Mouse (Mus musculus) ES-Bruce4 (cell line): ENCODE data around the gene Gm36176. TPM values are rescaled to one million over a fixed set of nuclear protein-coding genes. Genes with fewer than 3 reads are reported as not detected.
"Not testable (repeated sequence)": the region's sequence is repeated elsewhere in the genome, so short reads cannot be mapped to it uniquely, and the experiment has no call there.

Source experiments
- H3K27ac ChIP-seq: 2 replicates; pipeline ENCODE4 v1.5.1; 2012; ENCODE audit warnings: low read length, inconsistent platforms; ENCODE audit not compliant: insufficient read depth
- H3K27me3 ChIP-seq: 2 replicates; pipeline ENCODE4 v1.6.1; 2012; ENCODE audit warnings: mild to moderate bottlenecking, low read length, inconsistent platforms; ENCODE audit not compliant: control insufficient read depth, poor library complexity, insufficient read depth, severe bottlenecking
- H3K36me3 ChIP-seq: 2 replicates; pipeline ENCODE4 v1.6.1; 2012; ENCODE audit warnings: inconsistent platforms, mild to moderate bottlenecking, low read length, moderate library complexity; ENCODE audit not compliant: control insufficient read depth, poor library complexity, insufficient read depth, severe bottlenecking
- H3K4me1 ChIP-seq: one replicate; pipeline ENCODE4 v1.8.1; 2011; ENCODE audit warnings: low read length; ENCODE audit not compliant: control insufficient read depth, insufficient read depth
- H3K4me3 ChIP-seq: 2 replicates; pipeline ENCODE4 v1.5.1; 2011; ENCODE audit warnings: low read depth, mild to moderate bottlenecking, low read length
- H3K9ac ChIP-seq: 2 replicates; pipeline ENCODE4 v1.6.1; 2012; ENCODE audit warnings: low read depth, mild to moderate bottlenecking, inconsistent platforms; ENCODE audit not compliant: poor library complexity, severe bottlenecking
- H3K9me3 ChIP-seq: replicated peaks from 2 replicates; pipeline ENCODE4 v1.6.1; 2012; ENCODE audit warnings: mild to moderate bottlenecking, low read length, inconsistent platforms; ENCODE audit not compliant: control insufficient read depth, poor library complexity, insufficient read depth, severe bottlenecking
- CTCF ChIP-seq: IDR thresholded peaks from one replicate; pipeline ENCODE4 v1.8.1; 2011; ENCODE audit warnings: low read depth, low read length
- EP300 ChIP-seq: IDR thresholded peaks from 2 replicates; pipeline ENCODE4 v1.6.1; 2011; ENCODE audit warnings: low read depth, low read length; ENCODE audit not compliant: insufficient read depth
- POLR2A ChIP-seq: IDR thresholded peaks from one replicate; pipeline ENCODE4 v1.8.1; 2011; ENCODE audit warnings: low read length; ENCODE audit not compliant: insufficient read depth
- polyA plus RNA-seq: library from polyadenylated mRNA; stranded (reverse); fragments of >200 nt; gene quantifications from 2 replicates; pipeline ENCODE4 v1.2.4, GENCODE M21; 2011; ENCODE audit warnings: low read depth; ENCODE audit not compliant: missing spikeins, insufficient read depth, insufficient read length

The Gm36176 gene
- not detected in 2 replicates for polyA plus RNA-seq

DNA sequence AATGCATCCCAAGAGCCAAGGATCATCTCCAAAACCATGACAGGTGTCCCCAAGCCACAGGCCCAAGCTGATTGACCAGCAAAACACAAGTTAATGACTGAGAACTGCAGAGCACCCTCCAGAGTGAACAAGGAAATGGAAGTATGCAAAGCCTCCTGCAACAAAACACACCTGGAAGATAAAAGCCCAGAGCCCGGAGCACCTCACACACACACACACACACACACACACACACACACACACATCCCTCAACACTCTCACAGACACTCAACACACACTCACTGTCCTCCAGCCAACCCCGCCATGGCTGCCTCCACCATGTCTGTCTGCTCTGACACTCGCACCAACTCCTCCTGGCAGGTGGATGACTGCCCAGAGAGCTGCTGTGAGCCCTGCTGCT is at the start of gene Gm36176:
Gm36176 (plus strand) TSS at position 301 of the 400 bp plus-strand sequence.
- Histone ChIP-seq H3K36me3 (no peaks in the 10 kb centered on the region), H3K27me3 (no peaks in the 10 kb centered on the region), H3K4me1 (no peaks in the 10 kb centered on the region), H3K27ac (no peak within 1 kb of the TSS), H3K9ac (no peak within 1 kb of the TSS), H3K4me3 (no peak within 1 kb of the TSS), H3K9me3 (no peaks in the 10 kb centered on the region)
- TF ChIP-seq CTCF = no peak
- no peak for TF ChIP-seq POLR2A
- TF ChIP-seq EP300 = no peak

DNA sequence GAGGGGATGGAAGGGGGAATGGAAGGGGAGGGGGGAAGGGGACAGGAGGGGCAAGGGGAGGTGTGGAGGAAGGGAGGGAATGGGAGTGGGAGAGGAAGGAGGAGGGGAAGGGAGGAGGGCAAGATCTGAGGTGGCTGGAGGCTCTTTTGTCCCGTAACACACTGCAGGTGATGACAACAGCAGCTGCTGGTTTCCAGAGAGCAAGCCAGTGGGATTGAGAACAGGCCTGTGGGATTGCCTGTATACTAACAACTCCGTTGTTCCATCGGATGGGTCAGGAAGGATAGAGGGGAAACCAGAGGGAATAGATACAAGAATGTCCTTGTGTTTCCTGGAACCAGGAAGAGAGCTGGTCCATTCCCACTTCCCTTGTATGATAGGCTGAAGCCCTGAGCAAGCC is 48.9 kb upstream of the Gm36176 start:
- no peaks in the 10 kb centered on the region for H3K36me3 ChIP-seq
- H3K27me3 ChIP-seq = no peaks in the 10 kb centered on the region
- TF ChIP-seq CTCF (no peak), EP300 (no peak)
- H3K4me3 ChIP-seq = no peak overlapping the region
- no peaks in the 10 kb centered on the region for H3K9me3 ChIP-seq
- H3K9ac ChIP-seq = no peak overlapping the region
- no peak overlapping the region for H3K27ac ChIP-seq
- H3K4me1 ChIP-seq = no peaks in the 10 kb centered on the region

DNA sequence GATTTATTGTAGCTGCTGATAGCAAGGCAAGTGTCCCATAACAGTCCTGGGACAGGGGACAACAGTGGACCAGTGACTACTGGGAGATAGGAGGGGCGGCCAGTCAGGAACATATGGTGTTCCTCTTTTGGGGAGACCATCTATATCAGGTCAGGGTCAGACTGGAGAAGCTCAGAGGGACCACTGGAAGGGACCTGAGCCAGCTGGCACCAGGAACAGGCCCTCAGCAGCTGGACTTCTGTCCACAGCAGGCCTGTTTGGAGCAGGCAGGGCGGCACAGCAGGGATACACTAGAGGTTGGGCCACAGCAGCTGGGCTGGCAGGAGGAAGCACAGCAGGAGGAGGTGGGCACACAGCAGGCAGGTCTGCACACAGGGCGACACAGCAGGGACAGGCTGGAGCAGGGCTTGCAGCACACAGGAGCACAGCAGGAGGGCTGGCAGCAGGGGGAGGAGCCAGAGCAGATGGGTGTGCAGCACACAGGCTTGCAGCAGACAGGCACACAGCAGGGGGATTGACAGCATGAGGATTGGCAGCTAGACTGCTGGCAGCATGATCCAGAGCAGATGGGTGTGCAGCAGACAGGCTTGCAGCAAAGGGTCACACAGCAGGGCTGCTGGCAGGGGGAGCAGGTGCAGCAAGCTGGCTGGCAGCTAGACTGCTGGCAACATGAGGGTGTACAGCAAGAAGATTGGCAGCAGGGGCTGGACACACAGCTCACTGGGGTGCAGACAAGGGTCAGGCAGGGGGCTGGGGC is 48.3 kb upstream of the Gm36176 start:
- not testable (repeated sequence) for H3K9me3 ChIP-seq, H3K27ac ChIP-seq

DNA sequence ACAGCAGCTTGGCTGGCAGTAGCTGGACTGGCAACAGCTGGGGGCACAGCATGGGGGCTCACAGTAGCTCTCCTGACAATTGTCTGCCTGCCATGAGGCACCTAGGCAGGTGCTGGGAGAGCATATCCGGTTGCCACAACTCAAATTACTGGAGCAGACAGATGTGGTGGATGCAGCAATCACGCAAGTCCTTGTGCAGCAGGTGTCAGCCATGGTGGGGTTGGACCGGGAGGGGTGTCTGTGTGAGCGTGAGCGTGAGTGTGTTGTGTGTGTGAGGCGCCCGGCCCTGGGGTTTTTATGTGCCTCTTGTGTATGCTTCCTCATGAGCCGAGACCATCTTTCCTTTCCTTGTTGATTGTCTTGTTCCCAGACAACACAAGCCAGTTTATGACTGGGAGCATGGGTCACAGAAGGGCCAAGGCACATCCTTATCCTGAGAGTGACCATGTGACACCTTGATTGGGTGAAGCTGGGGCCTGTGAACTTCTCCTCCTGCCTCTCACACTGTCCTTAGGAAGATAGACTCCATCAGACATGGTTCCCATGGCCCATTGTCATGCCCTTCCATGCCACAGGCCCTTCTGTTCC is 47.6 kb upstream of the Gm36176 start, which contains the start of gene Gm19668:
Gm19668 (minus strand) TSS at position 213 of the 588 bp plus-strand sequence.
- no peaks in the 10 kb centered on the region for H3K36me3 ChIP-seq
- TF ChIP-seq POLR2A (no peak), EP300 (no peak), CTCF (no peak)

More for the DNA sequence above, 48.3 kb upstream of the Gm36176 start:
- not testable (repeated sequence) for H3K4me3 ChIP-seq, H3K36me3 ChIP-seq, H3K4me1 ChIP-seq, H3K27me3 ChIP-seq, H3K9ac ChIP-seq

DNA sequence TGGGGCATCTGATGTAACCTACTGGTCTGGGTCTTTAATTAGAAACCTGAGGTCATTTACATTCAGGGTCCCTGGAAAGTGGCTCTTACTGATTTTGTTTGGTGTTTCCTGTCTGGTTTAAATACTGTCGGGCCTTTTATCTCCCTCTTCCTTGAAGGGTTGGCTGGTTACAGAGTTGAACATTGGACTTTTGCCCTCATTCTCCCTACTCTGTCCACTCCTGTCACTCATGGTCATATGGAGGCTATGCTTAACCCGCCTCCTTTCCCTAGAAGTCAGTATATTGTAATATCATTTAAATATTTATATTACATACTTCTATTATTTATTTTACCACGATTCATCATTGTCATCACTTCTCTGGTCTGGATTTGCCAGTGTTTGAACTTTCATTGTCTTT is 42.5 kb upstream of the Gm36176 start:
- Histone ChIP-seq H3K4me1 (no peaks in the 10 kb centered on the region), H3K9ac (no peak overlapping the region), H3K27ac (no peak overlapping the region), H3K4me3 (no peak overlapping the region), H3K9me3 (peaks cover 11% of the 10 kb centered on the region), H3K36me3 (no peaks in the 10 kb centered on the region), H3K27me3 (no peaks in the 10 kb centered on the region)
- TF ChIP-seq CTCF (no peak), EP300 (no peak), POLR2A (no peak)

More for the DNA sequence above, 47.6 kb upstream of the Gm36176 start, which contains the start of gene Gm19668:
- no peak within 1 kb of the TSS for H3K9ac ChIP-seq
- H3K9me3 ChIP-seq = no peaks in the 10 kb centered on the region
- H3K27me3 ChIP-seq = no peaks in the 10 kb centered on the region
- no peak within 1 kb of the TSS for H3K4me3 ChIP-seq
- H3K27ac ChIP-seq = no peak within 1 kb of the TSS
- H3K4me1 ChIP-seq = no peaks in the 10 kb centered on the region

DNA sequence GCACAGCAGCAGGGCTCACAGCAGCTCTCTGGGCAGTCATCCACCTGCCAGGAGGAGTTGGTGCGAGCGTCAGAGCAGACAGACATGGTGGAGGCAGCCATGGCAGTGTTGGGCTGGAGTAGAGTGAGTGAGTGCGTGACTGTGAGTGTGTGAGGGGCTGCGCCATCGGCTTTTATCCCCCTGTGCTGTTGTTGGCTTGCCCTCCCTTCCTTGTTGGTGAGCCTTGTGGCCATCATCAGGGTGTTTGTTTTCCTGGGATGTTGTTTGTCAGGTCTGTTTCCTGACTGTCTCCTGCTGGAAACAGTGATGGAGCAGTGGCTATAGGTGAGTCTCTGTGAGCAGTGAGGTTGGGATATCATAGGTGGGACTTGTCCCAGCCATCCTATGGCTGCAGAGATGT is 34.9 kb upstream of the Gm36176 start, which contains the start of gene Gm9507:
Gm9507 (minus strand) TSS at position 101 of the 400 bp plus-strand sequence.
- Histone ChIP-seq H3K4me1 (no peaks in the 10 kb centered on the region), H3K27ac (no peak within 1 kb of the TSS), H3K27me3 (no peaks in the 10 kb centered on the region), H3K4me3 (no peak within 1 kb of the TSS), H3K36me3 (no peaks in the 10 kb centered on the region), H3K9me3 (peaks cover 20% of the 10 kb centered on the region), H3K9ac (no peak within 1 kb of the TSS)
- no peak for TF ChIP-seq POLR2A
- no peak for TF ChIP-seq EP300
- TF ChIP-seq CTCF = no peak
